Mouse (Mus musculus): ENCODE data around the gene Klre1.

DNA sequence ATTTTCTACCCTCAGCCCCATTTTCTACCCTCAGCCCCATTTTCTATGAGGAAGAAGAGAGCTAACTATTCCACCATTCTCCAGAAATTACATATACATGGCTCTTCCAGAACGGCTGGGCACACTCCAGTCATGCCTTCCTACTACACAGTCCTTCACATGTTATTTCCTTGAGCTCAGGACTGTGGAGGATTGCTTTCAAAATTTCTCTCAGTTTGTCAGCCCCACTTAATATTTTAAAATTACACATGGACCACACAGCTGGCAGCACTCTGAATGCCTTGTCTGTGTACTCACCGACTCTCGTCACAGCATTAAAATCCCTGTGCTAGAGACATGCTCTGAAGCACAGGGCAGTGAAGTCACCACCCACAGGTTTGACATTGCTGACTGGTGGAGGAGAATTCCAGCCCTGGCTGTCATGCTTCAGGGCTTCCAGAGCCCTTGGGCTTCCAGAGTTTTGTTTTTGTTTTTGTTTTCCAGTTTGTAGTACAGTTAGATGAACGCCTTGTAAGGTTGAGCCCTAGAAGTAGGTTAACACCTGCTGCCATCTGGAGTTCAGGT is 43.0 kb upstream of the Klre1 start:
- TF ChIP-seq GATA1 (IDR thresholded peaks at IDR 0.05; ENCODE audit: borderline replicate concordance, low read length) = no peak
- TF ChIP-seq FLI1 (IDR thresholded peaks at IDR 0.05; ENCODE audit: low read length) = no peak
